Comparison of ENCODE assay signal across 20 mouse cellular contexts in the genomic region with DNA sequence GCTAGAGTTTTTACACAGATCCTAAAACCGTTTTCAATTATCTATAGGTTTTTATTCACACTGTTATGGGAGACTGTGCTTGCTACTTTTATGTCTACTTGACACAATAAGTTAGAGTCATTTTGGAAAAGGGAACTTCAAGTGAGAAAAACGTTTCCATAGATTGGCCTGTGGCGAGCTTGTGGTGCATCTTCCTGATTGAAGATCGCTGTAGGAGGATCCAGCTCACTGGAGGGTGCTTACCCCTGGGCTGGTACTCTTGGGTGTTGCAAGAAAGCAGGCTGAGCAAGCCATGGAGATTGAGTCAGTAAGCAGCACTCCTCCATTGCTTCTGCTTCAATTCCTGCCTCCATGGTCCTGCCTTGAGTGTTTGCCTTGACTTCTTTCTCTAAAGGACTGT. TPM values are rescaled to one million over a fixed set of nuclear protein-coding genes. Genes with fewer than 3 reads are reported as not detected.
A peak's percentile ranks its signal among the peaks of the same experiment; 100 is the strongest.
DNase-seq lines count a peak whose midpoint lies in the region; ATAC-seq and TF ChIP-seq lines count a peak whose summit lies in the region.
"Had no signal": no experiment of that assay in that cellular context is flagged by ENCODE, and none has a peak within 500 bp of the region (broad histone marks: within the 10 kb centered on the region; RNA-seq: fewer than 3 reads in every experiment).

No protein-coding gene starts in this region.

- no peak overlapping the region for H3K4me2 ChIP-seq in stomach, embryonic 15.5 days
- no peak overlapping the region for H3K4me2 ChIP-seq in stomach, postnatal 0 days (replicated peaks; ENCODE audit: low read depth)
- H3K4me2 ChIP-seq in hindbrain, embryonic 14.5 days (replicated peaks) = no peak overlapping the region

- H3K9me3 ChIP-seq in stomach, embryonic 15.5 days = no peaks in the 10 kb centered on the region
- H3K9me3 ChIP-seq in stomach, postnatal 0 days (ENCODE audit: control insufficient read depth, low read length) = no peaks in the 10 kb centered on the region
- no peaks in the 10 kb centered on the region for H3K9me3 ChIP-seq in hindbrain, embryonic 14.5 days (ENCODE audit: control insufficient read depth, low read length)
- H3K9me3 ChIP-seq: embryonic facial prominence, embryonic 10.5 days had no signal

- no peak for TF ChIP-seq EP300 in stomach, postnatal 0 days (optimal IDR thresholded peaks at IDR 0.05)

- peak overlapping the region; percentile 35; the same call in 1 of the 2 replicates for H3K27ac ChIP-seq in stomach, embryonic 15.5 days
- no peak overlapping the region for H3K27ac ChIP-seq in stomach, postnatal 0 days (replicated peaks)
- peak overlapping the region; percentile 70 for H3K27ac ChIP-seq in macrophage
- no peak overlapping the region for H3K27ac ChIP-seq in hindbrain, embryonic 14.5 days
- H3K27ac ChIP-seq: embryonic facial prominence, embryonic 10.5 days; gastrocnemius, adult 2 months; hindbrain, postnatal 0 days had no signal

- intact Hi-C loops in heart, postnatal 36 days (cut with DNase I) = no loop called here

- no peaks in the 10 kb centered on the region for H3K36me3 ChIP-seq in stomach, embryonic 15.5 days
- H3K36me3 ChIP-seq in stomach, postnatal 0 days (ENCODE audit: control insufficient read depth, insufficient read depth, low read length) = no peaks in the 10 kb centered on the region
- H3K36me3 ChIP-seq in macrophage (ENCODE audit: inconsistent target) = no peaks in the 10 kb centered on the region
- no peaks in the 10 kb centered on the region for H3K36me3 ChIP-seq in hindbrain, embryonic 14.5 days (replicated peaks; ENCODE audit: control insufficient read depth, insufficient read depth)
- H3K36me3 ChIP-seq: embryonic facial prominence, embryonic 10.5 days had no signal

- no peak overlapping the region for H3K4me3 ChIP-seq in stomach, embryonic 15.5 days (replicated peaks)
- H3K4me3 ChIP-seq in stomach, postnatal 0 days (ENCODE audit: low read depth, low read length) = no peak overlapping the region
- no peak overlapping the region for H3K4me3 ChIP-seq in macrophage (ENCODE audit: inconsistent target)
- H3K4me3 ChIP-seq in hindbrain, embryonic 14.5 days (replicated peaks; ENCODE audit: low read length) = no peak overlapping the region
- H3K4me3 ChIP-seq: embryonic facial prominence, embryonic 10.5 days; gastrocnemius, adult 2 months had no signal

- 81% methylated on average over 4 of the region's 4 CpGs for WGBS in stomach, embryonic 15.5 days
- WGBS in stomach, postnatal 0 days = 88% methylated on average over 4 of the region's 4 CpGs
- WGBS in macrophage (ENCODE audit: missing documents) = 22% methylated on average over 4 of the region's 4 CpGs
- 97% methylated on average over 4 of the region's 4 CpGs for WGBS in hindbrain, embryonic 14.5 days

- H3K9ac ChIP-seq in stomach, embryonic 15.5 days = no peak overlapping the region
- H3K9ac ChIP-seq in stomach, postnatal 0 days (ENCODE audit: low read length) = no peak overlapping the region
- H3K9ac ChIP-seq in hindbrain, embryonic 14.5 days = no peak overlapping the region

- peaks cover 14% of the 10 kb centered on the region; the same call in 1 of the 2 replicates for H3K4me1 ChIP-seq in stomach, embryonic 15.5 days
- H3K4me1 ChIP-seq in stomach, postnatal 0 days (replicated peaks; ENCODE audit: control insufficient read depth, insufficient read depth) = 0 out of 2 replicates have a peak, but pooled peaks cover 2% of the 10 kb centered on the region
- H3K4me1 ChIP-seq in hindbrain, embryonic 14.5 days (replicated peaks; ENCODE audit: control insufficient read depth, insufficient read depth, low read length) = 0 out of 2 replicates have a peak, but pooled peaks cover 5% of the 10 kb centered on the region

- no peak for ATAC-seq in stomach, embryonic 15.5 days (ENCODE audit: insufficient read depth, low FRiP score, low read depth)
- ATAC-seq in stomach, postnatal 0 days (ENCODE audit: low FRiP score, low TSS enrichment) = no peak
- ATAC-seq in granulocyte monocyte progenitor cell, adult 5-6 weeks (replicated peaks; ENCODE audit: poor library complexity, severe bottlenecking) = peak; percentile 64
- ATAC-seq in hindbrain, embryonic 14.5 days (ENCODE audit: low FRiP score) = no peak
- ATAC-seq: hindbrain, postnatal 0 days; lung, postnatal 0 days had no signal

- DNase-seq in stomach, postnatal 0 days (ENCODE audit: low spot score) = no peak
- no peak for DNase-seq in hindbrain, embryonic 14.5 days (ENCODE audit: low spot score)
- no peak for DNase-seq in heart, postnatal 36 days
- no peak for DNase-seq in cerebellum, postnatal 10 days
- DNase-seq in cerebellum, postnatal 36 days = no peak
- DNase-seq: adrenal gland, postnatal 25 days; cerebellum, adult 11-12 months; gastrocnemius, adult 2 months; heart, adult 11 months; kidney, adult 2 months; kidney, postnatal 14 days; right cerebral cortex, adult 18-20 months; spleen, adult 18-20 months; thymus, postnatal 14 days had no signal

- peaks cover 11% of the 10 kb centered on the region; the same call in 1 of the 2 replicates for H3K79me2 ChIP-seq in macrophage (ENCODE audit: inconsistent target)

- H3K27me3 ChIP-seq in stomach, embryonic 15.5 days (replicated peaks) = no peaks in the 10 kb centered on the region
- no peaks in the 10 kb centered on the region for H3K27me3 ChIP-seq in stomach, postnatal 0 days (ENCODE audit: control insufficient read depth, insufficient read depth, low read length)
- H3K27me3 ChIP-seq in hindbrain, embryonic 14.5 days (ENCODE audit: control insufficient read depth, insufficient read depth, low read length) = peaks cover 12% of the 10 kb centered on the region; the same call in 1 of the 2 replicates

- no peak for TF ChIP-seq CTCF in stomach, postnatal 0 days (IDR thresholded peaks at IDR 0.05; ENCODE audit: low read depth)

RNA-seq across cellular contexts. Expression of a gene that starts 2.5 kb away (rescaled TPM):
- 9.1 and 12.6 TPM in 2 replicates for polyA plus RNA-seq in stomach, embryonic 15.5 days (2015; fragmentation: Nextera tagmentation; extraction: Ambion mirVana)
- 3.2 and 3.4 TPM in 2 replicates for polyA plus RNA-seq in stomach, postnatal 0 days (2015; fragmentation: Nextera tagmentation; extraction: Ambion mirVana)
- total RNA-seq in granulocyte monocyte progenitor cell, adult 5-6 weeks (2014; fragmentation: Nextera tagmentation) = 63.2 and 74.8 TPM in 2 replicates
- 94.4 and 95.7 TPM in 2 replicates for total RNA-seq in granulocyte monocyte progenitor cell, adult 5-6 weeks (2017)
- total RNA-seq in macrophage (2018; cell fraction: chromatin; rRNA removed) = 10 to 100 TPM; 15.2 to 52.3 (median 33.6) TPM
- total RNA-seq in macrophage (2018; cell fraction: cytosol; rRNA removed) = 10 to 100 TPM; 11.5 to 16.3 (median 13.2) TPM
- total RNA-seq in macrophage (2018; cell fraction: nucleus; rRNA removed) = 10 to 100 TPM; 20.6 to 50.5 (median 30.7) TPM
- 10.8 to 18.9 TPM (median 18.4 TPM) in 3 replicates for polyA plus RNA-seq in macrophage (2018)
- 1.2 and 1.4 TPM in 2 replicates for polyA plus RNA-seq in hindbrain, embryonic 14.5 days (2014; fragmentation: Nextera tagmentation; extraction: Ambion mirVana)
- 1 to 10 TPM; 1.0 to 2.0 TPM for total RNA-seq in heart, postnatal 36 days (2021)

Comparison
In these comparisons a context has a peak if more than half of its experiments do, and no peak if none do; other contexts are left out.
1. H3K27ac ChIP-seq: peak in stomach, embryonic 15.5 days (single experiment) and macrophage (single experiment); none in stomach, postnatal 0 days (single experiment) and hindbrain, embryonic 14.5 days (single experiment).